Mouse (Mus musculus): ENCODE measurements around the gene Prkn. TPM values are rescaled to one million over a fixed set of nuclear protein-coding genes. Genes with fewer than 3 reads are reported as not detected.
A peak's percentile ranks its signal among the peaks of the same experiment; 100 is the strongest.

Gene Prkn
- polyA plus RNA-seq, 1 experiment = 21.7 TPM

DNA sequence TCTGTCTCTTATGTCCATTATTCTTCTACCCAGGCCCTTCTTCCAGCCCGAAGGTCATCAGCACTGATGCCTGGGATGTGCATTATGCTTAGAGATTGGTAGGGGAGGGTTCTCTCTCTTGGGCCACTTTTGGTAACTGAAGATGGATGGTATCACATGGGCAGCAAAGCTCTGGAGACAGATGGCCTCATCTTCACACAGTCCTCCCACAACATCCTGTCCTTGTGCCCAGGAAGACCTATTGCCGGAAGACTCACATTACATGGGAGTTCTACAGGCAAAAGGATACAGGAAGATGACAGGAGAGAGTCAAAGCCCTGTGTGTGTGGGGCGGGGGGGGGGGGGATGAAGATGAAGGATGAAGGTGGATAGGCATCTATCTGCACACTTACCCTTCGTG is 928.2 kb downstream of the Prkn start:
- H3K4me3 ChIP-seq (ENCODE audit: insufficient read depth, low read length) = no peak overlapping the region
- H3K27ac ChIP-seq (ENCODE audit: insufficient read depth, low read length) = no peak overlapping the region
- H3K4me1 ChIP-seq (ENCODE audit: control insufficient read depth, insufficient read depth, low read length) = no peaks in the 10 kb centered on the region; the same call in 1 of the 2 replicates
- TF ChIP-seq CTCF (IDR thresholded peaks at IDR 0.05; ENCODE audit: extremely low read depth, insufficient read depth, low read length) = no peak
- no peak for TF ChIP-seq POLR2A (IDR thresholded peaks at IDR 0.05; ENCODE audit: extremely low read depth, insufficient read depth, low read length)

DNA sequence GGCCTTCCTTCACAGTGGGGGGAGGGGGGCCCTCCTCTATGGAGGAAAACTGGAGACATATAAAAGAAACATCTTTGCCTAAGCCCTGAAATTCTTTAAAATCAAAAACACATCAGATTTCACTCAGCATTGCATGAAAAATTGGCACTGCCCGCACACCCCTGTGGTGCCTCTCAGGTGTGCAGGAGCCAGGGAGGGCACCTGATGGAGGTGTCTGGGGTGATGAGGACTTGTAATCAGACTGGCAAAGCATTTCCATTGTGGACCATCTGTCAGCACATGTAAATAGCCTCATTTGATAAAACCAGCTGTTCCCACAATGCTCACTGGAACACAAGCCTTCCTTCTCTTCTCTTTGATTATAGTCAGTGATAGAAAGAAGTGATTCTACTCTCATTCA is 928.8 kb downstream of the Prkn start:
- Histone ChIP-seq H3K4me1 (ENCODE audit: control insufficient read depth, insufficient read depth, low read length) (no peaks in the 10 kb centered on the region; the same call in 1 of the 2 replicates), H3K27ac (ENCODE audit: insufficient read depth, low read length) (no peak overlapping the region), H3K4me3 (ENCODE audit: insufficient read depth, low read length) (no peak overlapping the region)
- TF ChIP-seq POLR2A (IDR thresholded peaks at IDR 0.05; ENCODE audit: extremely low read depth, insufficient read depth, low read length) = no peak
- TF ChIP-seq CTCF (IDR thresholded peaks at IDR 0.05; ENCODE audit: extremely low read depth, insufficient read depth, low read length) = no peak

DNA sequence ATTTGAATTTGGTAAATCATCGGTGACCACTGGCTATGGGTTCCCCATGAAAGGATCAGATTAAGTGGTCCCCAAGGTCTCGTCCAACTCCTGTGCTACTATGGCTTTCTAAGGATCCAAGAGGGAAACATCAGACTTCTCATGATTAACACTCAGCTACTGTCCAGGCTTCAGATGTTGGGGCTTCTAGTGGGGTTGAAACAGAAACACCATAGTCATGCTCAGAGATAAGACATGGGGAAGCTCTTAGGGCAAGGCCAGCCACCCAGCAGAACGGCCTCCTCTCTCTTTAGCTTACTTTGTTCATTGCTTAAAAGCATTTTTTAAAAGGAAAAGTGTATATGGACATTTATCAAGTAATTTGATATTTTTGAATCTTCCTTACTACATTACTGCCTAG is 929.3 kb downstream of the Prkn start:
- TF ChIP-seq CTCF (IDR thresholded peaks at IDR 0.05; ENCODE audit: extremely low read depth, insufficient read depth, low read length) (no peak), POLR2A (IDR thresholded peaks at IDR 0.05; ENCODE audit: extremely low read depth, insufficient read depth, low read length) (no peak)
- Histone ChIP-seq H3K27ac (ENCODE audit: insufficient read depth, low read length) (no peak overlapping the region), H3K4me3 (ENCODE audit: insufficient read depth, low read length) (no peak overlapping the region), H3K4me1 (ENCODE audit: control insufficient read depth, insufficient read depth, low read length) (no peaks in the 10 kb centered on the region; the same call in 1 of the 2 replicates)

DNA sequence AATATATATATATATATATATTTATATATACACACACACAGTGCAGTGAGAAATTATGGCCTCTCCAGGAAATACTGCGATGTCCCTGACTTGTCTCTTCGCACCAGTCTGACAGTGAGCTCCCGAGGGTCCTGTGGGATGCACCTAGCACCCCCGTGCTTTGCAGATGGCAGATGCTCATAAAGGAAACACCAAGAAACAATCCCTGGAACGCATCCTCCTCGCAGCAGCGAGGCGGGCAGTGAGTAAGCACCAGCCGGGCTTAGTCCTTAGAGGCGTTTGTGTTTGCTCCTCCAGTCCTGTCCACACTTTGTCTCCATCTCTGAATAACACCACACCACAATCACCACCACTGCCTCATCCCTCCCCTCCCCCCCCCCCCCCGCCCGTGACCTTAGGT is 939.4 kb downstream of the Prkn start:
- Histone ChIP-seq H3K4me3 (ENCODE audit: insufficient read depth, low read length) (no peak overlapping the region), H3K4me1 (ENCODE audit: control insufficient read depth, insufficient read depth, low read length) (0 out of 2 replicates have a peak, but pooled peaks cover 2% of the 10 kb centered on the region), H3K27ac (ENCODE audit: insufficient read depth, low read length) (no peak overlapping the region)
- TF ChIP-seq CTCF (IDR thresholded peaks at IDR 0.05; ENCODE audit: extremely low read depth, insufficient read depth, low read length) (no peak), POLR2A (IDR thresholded peaks at IDR 0.05; ENCODE audit: extremely low read depth, insufficient read depth, low read length) (no peak)

DNA sequence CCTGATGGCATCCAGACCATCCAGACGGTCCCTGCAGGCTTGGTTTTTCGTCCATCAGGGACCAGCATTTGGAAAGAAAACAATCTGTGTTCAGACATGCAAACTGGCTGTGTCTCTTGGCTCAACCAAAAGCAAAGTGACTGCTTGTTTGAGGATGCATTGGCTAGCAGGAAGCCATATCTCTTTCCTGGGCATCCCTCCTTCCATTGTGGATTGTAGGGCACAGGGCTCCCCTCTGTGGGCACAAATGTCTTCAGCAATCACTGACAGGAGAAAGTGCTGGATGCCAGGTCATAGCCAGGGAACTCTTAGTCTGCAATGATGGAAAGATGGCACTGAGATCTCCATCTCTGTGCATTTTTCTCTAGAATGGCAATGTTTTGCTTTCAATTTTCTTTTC is 939.8 kb downstream of the Prkn start:
- no peak overlapping the region for H3K27ac ChIP-seq (ENCODE audit: insufficient read depth, low read length)
- H3K4me1 ChIP-seq (ENCODE audit: control insufficient read depth, insufficient read depth, low read length) = 0 out of 2 replicates have a peak, but pooled peaks cover 2% of the 10 kb centered on the region
- TF ChIP-seq POLR2A (IDR thresholded peaks at IDR 0.05; ENCODE audit: extremely low read depth, insufficient read depth, low read length) (no peak), CTCF (IDR thresholded peaks at IDR 0.05; ENCODE audit: extremely low read depth, insufficient read depth, low read length) (peak; percentile 29; the same call in 1 of the 2 replicates)
- no peak overlapping the region for H3K4me3 ChIP-seq (ENCODE audit: insufficient read depth, low read length)

DNA sequence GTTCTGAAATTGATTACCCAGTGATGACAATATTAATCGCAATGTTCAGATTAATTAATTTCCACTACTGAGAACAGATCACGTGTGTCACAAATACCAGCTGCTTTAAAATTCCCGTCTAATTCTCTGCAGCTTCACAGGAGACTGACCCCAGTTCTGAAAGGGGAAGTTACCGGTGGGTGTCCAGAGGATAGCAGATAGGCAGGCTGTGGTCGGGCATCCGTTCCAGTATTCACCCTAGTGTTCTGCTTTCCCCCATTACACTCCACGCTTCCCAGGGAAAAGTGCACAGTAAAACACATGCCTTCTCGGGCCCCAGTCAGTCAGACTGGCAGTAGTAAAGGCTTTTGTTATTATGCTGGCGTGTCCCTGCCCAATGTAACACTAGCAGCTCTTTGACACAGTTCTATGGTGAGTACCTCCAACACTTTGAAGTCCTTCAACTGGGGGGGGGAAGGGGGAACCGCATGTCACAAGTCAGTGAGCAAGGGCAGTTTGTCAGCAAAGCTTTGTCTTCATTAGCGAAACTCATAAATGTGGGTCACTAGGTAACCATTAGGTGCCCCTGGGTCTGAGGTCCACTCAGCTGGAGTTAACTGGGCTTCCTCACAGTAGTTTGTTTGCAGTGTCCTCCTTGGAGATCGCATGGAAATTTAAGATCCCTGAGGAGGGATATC is 940.8 kb downstream of the Prkn start:
- TF ChIP-seq CTCF (IDR thresholded peaks at IDR 0.05; ENCODE audit: extremely low read depth, insufficient read depth, low read length) (no peak), POLR2A (IDR thresholded peaks at IDR 0.05; ENCODE audit: extremely low read depth, insufficient read depth, low read length) (no peak)
- 0 out of 2 replicates have a peak, but pooled peaks cover 2% of the 10 kb centered on the region for H3K4me1 ChIP-seq (ENCODE audit: control insufficient read depth, insufficient read depth, low read length)
- no peak overlapping the region for H3K27ac ChIP-seq (ENCODE audit: insufficient read depth, low read length)
- H3K4me3 ChIP-seq (ENCODE audit: insufficient read depth, low read length) = no peak overlapping the region

DNA sequence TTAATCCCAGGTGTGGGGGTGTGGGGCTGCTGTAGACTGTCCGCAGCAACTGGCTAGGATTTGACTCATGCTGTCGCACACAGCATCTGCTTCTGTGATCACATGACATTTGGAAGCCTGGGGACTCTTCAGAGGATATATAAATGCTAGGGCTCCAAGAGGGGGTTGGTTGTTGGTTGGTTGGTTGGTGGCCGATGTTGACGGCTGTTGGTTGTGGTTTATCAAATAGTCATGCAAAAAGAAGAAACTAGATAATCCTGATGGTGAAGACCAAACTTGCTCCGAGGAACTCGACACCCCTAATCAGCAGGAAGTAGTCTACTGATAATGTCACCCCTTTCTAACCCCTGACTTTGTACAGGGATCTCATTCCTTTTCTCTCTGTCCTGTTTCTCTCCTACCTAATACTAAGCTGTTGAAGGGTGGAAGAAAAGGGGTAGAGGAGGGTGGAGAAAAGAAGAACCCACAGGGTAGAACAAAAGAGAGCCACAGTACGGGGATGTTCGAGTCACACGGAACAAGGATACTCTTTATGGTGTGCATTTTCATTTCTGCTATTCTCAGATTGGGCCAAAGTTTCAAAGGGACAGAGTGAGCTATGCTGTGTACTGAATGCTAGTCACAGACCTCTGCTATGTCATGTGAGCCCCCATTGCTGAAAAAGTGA is 948.2 kb downstream of the Prkn start:
- Histone ChIP-seq H3K27ac (ENCODE audit: insufficient read depth, low read length) (no peak overlapping the region), H3K4me3 (ENCODE audit: insufficient read depth, low read length) (no peak overlapping the region), H3K4me1 (ENCODE audit: control insufficient read depth, insufficient read depth, low read length) (no peaks in the 10 kb centered on the region)
- TF ChIP-seq CTCF (IDR thresholded peaks at IDR 0.05; ENCODE audit: extremely low read depth, insufficient read depth, low read length) (no peak), POLR2A (IDR thresholded peaks at IDR 0.05; ENCODE audit: extremely low read depth, insufficient read depth, low read length) (no peak)

DNA sequence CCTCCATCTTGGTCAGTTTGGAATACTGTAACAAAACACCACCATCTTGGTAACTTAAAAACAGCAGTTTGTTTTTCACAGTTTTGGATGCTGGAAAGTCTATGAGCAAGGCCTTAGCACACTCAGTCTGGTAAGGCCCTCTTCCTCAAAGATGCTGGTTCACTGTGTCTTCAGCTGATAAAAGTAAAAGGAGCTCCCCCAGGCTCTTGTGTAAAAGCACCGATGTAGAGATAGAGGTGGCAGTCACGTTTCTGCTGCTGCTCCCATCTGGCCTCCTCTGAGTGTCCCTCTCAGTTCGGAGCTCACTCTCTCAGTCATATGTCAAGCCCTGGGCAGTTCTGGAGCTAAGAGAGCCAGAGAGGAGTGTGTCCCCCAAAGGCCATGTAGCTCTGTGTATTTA is 955.8 kb downstream of the Prkn start:
- TF ChIP-seq CTCF (IDR thresholded peaks at IDR 0.05; ENCODE audit: extremely low read depth, insufficient read depth, low read length) = no peak
- H3K27ac ChIP-seq (ENCODE audit: insufficient read depth, low read length) = no peak overlapping the region
- H3K4me3 ChIP-seq (ENCODE audit: insufficient read depth, low read length) = no peak overlapping the region
- H3K4me1 ChIP-seq (ENCODE audit: control insufficient read depth, insufficient read depth, low read length) = no peaks in the 10 kb centered on the region

DNA sequence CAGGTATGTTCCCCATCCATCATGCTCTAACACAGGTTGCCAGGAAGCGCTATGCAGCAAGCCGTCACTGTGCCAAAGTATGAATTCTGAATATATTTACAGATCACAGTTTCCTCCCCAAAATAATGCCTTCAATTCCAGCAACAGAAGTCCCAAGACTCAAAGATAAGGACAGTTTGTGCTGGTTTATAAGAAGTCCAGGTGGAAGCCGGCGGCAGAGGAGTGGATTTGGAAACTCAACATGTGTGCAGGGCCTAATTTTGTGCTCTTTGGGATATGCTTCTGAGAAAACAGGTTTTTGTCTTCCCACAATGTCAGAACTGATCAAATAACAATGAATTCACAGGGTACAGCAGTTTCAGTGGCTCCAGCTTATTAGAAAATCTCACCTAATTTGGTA is 961.0 kb downstream of the Prkn start:
- no peaks in the 10 kb centered on the region for H3K4me1 ChIP-seq (ENCODE audit: control insufficient read depth, insufficient read depth, low read length)
- H3K27ac ChIP-seq (ENCODE audit: insufficient read depth, low read length) = no peak overlapping the region
- TF ChIP-seq POLR2A (IDR thresholded peaks at IDR 0.05; ENCODE audit: extremely low read depth, insufficient read depth, low read length) (no peak), CTCF (IDR thresholded peaks at IDR 0.05; ENCODE audit: extremely low read depth, insufficient read depth, low read length) (no peak)
- no peak overlapping the region for H3K4me3 ChIP-seq (ENCODE audit: insufficient read depth, low read length)

DNA sequence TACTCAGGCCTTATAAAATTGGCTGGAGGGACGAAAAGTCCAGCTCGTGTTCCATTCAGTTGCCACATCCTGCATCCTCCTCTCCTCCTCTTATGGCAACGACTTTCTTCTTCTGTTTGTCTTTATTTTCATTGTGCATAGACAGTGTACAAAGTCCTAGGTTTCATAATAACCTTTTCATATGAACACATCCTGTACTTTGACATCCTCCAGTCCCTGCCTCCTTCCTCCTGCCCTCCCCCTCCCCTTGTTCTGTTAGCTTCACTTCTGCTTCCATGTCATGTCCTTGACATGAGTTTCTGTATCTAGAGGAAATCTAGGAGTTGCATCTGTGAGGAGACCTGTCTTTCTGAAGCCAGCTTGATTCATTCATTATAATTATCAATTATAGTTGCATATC is 967.1 kb downstream of the Prkn start:
- H3K4me1 ChIP-seq (ENCODE audit: control insufficient read depth, insufficient read depth, low read length) = no peaks in the 10 kb centered on the region
- no peak overlapping the region for H3K4me3 ChIP-seq (ENCODE audit: insufficient read depth, low read length)
- TF ChIP-seq CTCF (IDR thresholded peaks at IDR 0.05; ENCODE audit: extremely low read depth, insufficient read depth, low read length) (no peak), POLR2A (IDR thresholded peaks at IDR 0.05; ENCODE audit: extremely low read depth, insufficient read depth, low read length) (no peak)
- no peak overlapping the region for H3K27ac ChIP-seq (ENCODE audit: insufficient read depth, low read length)
